Mouse (Mus musculus): ENCODE results near the gene Sohlh2. TPM values are rescaled to one million over a fixed set of nuclear protein-coding genes. Genes with fewer than 3 reads are reported as not detected.

Sohlh2 gene
- polyA plus RNA-seq, 1 experiment from 2014 or later = 0.06 TPM

DNA sequence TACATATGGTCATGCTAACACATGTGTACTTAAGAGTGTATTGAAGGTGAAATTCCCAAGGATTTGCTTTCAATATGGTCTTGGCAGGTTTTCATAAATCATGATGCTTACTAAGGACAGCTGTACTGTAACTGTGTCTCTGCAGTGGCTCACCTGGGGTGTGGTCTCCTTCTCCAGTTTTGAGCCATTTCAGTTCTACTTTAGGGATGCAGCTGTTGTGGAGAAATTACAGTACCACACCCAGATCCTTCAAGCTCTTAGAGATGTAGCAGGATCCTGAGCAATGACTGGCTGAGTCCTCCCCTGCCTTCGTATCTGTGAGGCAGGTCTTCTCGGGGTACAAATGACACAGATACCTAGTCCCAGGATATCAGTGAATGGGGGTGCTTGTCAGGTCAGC is 68.8 kb downstream of the Sohlh2 start:
- peaks cover 20% of the 10 kb centered on the region; the same call in 1 of the 2 replicates for H3K36me3 ChIP-seq (replicated peaks)
- ATAC-seq (replicated peaks) = no peak
- H3K4me3 ChIP-seq = no peak overlapping the region
- H3K27me3 ChIP-seq (replicated peaks) = no peaks in the 10 kb centered on the region
- H3K4me1 ChIP-seq = peaks cover 52% of the 10 kb centered on the region
- WGBS = 90% methylated on average over 2 of the region's 2 CpGs
- H3K27ac ChIP-seq = no peak overlapping the region
- H3K9me3 ChIP-seq = no peaks in the 10 kb centered on the region
- no peak overlapping the region for H3K9ac ChIP-seq
- H3K4me2 ChIP-seq = no peak overlapping the region

Small RNA genes lying within 50 kb of the gene (microRNA-seq; reads per million reads assigned to microRNA genes)
- not detected for gene Gm22029

Other genes with a start within 250 kb of the Sohlh2 start
- 2.5 TPM in 2 replicates for gene Ccna1, start 126.5 kb upstream of the Sohlh2 start, polyA plus RNA-seq (2015; fragmentation: Nextera tagmentation; extraction: Ambion mirVana)
- gene Spg20, start 69.9 kb upstream of the Sohlh2 start, polyA plus RNA-seq (2015; fragmentation: Nextera tagmentation; extraction: Ambion mirVana) = 15.7 and 15.8 TPM in 2 replicates
- 0.05 and 0.08 TPM in 2 replicates for gene Ccdc169, start 44.7 kb upstream of the Sohlh2 start, polyA plus RNA-seq (2015; fragmentation: Nextera tagmentation; extraction: Ambion mirVana)
- 308 and 336 TPM in 2 replicates for gene Dclk1, start 60.3 kb downstream of the Sohlh2 start, polyA plus RNA-seq (2015; fragmentation: Nextera tagmentation; extraction: Ambion mirVana)